Mouse (Mus musculus) heart, postnatal 25 days (tissue): ENCODE measurements around the gene Ttll8. TPM values are rescaled to one million over a fixed set of nuclear protein-coding genes. Genes with fewer than 3 reads are reported as not detected.

Experiments
- DNase-seq: peaks from one replicate; pipeline ENCODE4 v3.0.0; 2022; ENCODE audit warnings: low spot score
- intact Hi-C: fragments of 180-260 bp; cut with DNase I; formaldehyde crosslinking; loops from one replicate; pipeline ENCODE4 v1.15.1; 2025
- total RNA-seq, 2 experiments: library from RNA; stranded (reverse); gene quantifications; 2 replicates each; pipeline ENCODE4 v1.2.3; 2021

Ttll8 gene
- total RNA-seq, 2 experiments from 2014 or later = not detected

DNA sequence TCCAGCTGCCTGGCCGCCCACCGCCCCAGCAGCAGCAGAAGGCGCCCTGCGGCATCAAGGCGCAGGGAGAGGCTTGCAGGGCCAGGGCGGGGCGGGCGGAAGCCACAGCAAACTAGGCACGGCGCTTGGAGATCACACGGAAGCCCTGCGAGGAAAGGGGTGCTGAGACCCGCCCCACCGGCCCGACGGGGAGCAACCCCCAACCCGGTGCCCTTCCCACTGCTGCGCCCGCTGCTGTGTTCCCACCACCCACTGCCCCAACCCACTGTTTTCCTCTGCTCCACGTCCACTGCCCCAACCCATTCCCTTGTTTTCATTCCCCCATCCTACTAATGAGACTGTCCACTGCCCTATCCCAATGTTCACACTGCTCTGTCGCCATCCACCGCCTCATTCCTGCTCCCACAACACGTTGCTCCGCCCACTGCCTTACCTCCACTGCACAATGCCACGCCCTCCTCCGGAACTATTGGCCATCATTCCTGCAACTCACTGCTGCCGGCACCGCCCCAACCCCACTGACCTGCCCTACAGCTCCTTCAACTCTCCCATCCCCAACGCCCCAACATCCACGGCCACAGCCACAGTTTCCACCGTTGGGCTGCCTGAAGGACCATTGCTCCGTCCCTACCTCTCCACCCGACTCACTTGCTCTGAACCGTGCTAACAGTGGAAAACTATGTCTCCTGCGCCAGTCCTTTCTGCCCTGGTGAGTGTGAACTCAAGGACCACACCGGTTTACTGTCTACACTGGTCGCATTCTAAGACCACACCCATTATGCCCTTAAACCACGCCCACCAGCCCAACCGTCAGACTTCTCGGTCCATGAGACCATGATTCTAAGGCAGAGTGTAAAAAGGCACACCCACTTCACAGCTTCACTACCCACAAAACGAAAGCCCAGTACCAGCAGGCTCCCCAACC lies 63.2 kb downstream of the Ttll8 start:
- intact Hi-C loops = no loop called here
- peak; percentile 40 for DNase-seq

DNA sequence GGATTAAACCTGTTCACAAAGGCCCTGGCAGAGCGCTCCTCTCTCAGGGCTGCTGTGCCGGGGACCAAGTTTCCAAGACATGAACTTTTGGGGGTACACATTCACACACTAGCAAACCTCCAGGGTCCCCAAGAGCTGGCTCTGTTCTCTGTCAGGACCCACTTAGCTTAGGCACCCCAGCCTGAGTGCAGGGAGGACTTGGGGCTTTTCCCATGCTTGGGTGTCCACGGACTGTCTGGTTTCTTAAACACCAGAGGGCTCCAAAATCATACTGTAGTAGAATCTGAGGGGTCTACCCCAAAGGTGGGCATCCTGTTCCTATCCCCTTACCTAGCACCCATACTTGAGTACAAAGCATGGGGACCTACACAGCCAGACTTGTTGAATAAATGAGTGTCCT lies 64.2 kb downstream of the Ttll8 start:
- intact Hi-C loops = no loop called here

DNA sequence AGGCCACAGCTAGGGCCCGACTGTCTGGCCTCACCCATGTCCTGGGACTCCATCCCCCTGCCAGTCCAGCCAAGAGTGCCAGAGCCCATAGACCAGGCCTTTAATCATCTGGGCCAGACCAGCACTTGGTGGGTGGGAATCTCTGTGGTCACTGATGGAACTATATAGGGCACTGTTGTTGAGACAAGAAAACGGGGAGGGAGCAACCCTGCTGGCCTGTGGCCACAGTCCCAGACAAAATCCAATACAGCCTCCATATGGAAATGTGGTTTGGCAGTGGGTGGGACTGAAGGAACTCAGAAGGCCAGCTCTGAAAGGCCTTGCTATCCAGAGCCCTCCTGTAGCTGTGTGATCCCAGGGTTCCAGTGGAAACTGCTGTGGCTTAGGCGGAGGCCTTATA lies 65.2 kb downstream of the Ttll8 start:
- DNase-seq = no peak
- intact Hi-C loops = no loop called here

More for the DNA sequence above, 64.2 kb downstream of the Ttll8 start:
- DNase-seq = no peak

GRCm38 (mm10) chr15:88885376-88885775 lies 68.8 kb downstream of the Ttll8 start:
- no peak for DNase-seq
- intact Hi-C loops = no loop called here

GRCm38 (mm10) chr15:88883342-88883741 lies 70.9 kb downstream of the Ttll8 start:
- intact Hi-C loops = no loop called here
- DNase-seq = no peak

- intact Hi-C loops = no loop called here
These were observed 71.4 kb downstream of the Ttll8 start for GRCm38 (mm10) chr15:88882851-88883250.

GRCm38 (mm10) chr15:88881253-88882044 lies 72.8 kb downstream of the Ttll8 start:
- intact Hi-C loops = no loop called here
- no peak for DNase-seq

More at GRCm38 (mm10) chr15:88882851-88883250, 71.4 kb downstream of the Ttll8 start:
- no peak for DNase-seq

DNA sequence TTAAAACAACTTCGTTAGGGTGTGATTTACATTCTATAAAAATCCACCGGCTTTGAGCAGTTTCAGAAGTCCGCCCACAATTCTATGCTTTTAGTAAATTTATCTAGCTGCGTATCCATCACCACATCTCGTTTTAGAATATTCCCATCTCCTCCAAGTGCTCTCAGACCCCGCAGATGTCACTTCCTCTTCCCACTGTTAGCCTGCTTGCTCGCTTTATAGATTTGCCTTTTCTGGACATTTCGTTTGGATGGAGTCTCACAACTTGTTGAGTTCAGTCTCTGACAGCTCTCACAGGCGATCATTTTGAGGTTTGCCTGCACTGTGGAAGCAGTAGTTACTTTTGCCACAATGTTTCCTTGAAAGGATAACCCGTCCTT lies 77.2 kb downstream of the Ttll8 start:
- intact Hi-C loops = no loop called here
- DNase-seq = no peak

DNA sequence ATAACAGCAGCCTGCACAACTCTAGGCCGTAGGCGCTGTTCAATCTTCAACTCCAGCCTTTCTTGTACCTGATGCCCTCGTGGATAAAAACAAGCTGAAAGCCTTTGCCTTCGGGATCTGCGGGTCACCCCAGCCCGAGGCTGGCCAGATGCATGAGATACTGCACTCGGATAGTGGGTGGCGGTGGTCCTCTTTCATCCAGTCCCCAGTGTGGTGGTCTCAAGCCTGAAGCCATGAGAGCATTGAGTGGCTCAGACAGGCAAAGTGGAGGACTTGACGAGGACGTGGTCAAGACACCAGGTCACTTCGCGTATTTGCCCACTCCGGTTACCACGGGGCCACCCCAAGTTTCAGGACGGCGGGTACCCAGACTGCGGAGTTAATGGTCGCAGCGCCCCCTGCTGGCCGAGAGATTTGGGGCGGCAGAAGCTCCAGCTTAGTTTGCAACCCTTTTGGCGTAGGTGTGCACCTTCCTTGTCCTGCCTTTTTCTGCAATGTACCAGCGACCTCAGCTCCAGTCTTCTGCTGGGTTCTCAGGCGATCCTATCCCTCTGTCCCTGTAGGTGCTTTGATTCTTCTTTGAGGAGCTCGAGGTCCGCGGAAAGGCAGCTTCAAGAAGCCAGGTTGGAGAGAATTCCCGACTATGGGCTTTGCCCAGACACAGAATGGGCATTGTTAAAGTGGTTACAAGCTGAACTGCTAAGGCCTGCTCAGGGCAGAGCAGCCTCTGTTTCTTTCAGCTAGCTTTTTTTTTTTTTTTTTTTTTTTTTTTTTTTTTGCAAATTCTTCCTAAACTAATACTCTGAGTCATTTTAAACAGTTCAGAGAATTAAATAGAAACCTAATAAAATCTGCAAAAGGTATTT lies 77.8 kb downstream of the Ttll8 start:
- intact Hi-C loops = loop anchor here (1.0 kb wide), 1 partner anchor 48 kb away; no protein-coding TSS in a partner anchor
- DNase-seq = no peak

DNA sequence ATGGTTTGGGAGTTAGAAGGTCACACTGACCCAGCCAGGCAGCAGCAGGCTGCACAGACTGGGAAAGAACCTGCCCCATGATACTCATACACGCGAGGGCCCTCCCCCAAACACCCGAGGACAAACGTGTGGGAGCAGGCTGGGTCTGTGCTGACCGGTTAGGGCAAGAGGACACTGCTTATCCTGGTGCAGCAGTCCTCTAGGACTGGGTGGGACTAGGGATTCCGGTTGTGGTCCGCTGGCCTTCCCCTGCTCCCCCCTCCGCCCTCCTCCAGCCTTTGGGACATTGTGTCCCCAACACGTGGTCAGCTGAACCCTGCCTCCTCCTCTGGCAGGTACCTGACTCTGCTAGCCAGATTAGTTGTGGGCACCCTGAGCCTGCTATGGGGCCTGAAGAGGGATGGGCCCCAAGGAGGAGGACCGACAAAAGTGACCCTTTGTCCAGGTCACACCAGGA lies 78.6 kb downstream of the Ttll8 start:
- intact Hi-C loops = loop anchor here (1.0 kb wide), 1 partner anchor 47 kb away; no protein-coding TSS in a partner anchor
- DNase-seq = peak; percentile 67

DNA sequence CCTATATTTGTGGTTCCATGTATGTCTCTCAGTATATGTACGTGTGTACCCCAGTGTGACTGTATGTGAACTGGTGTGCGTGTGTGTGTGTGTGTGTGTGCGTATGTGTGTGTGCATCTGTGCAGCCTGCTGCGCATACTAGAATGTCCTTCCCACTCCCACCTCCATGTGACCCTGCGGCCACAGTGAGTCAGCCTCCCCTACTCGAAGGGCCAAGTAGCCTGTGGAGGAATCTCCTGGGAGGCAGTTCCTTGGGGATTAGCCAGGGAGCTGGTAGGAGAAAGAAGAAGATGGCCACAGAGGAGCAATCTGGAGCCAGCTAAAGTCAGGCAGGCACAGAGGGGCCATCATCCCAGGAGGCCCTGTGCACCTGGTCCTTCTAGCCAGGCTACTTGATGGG lies 79.7 kb downstream of the Ttll8 start:
- intact Hi-C loops = no loop called here

DNA sequence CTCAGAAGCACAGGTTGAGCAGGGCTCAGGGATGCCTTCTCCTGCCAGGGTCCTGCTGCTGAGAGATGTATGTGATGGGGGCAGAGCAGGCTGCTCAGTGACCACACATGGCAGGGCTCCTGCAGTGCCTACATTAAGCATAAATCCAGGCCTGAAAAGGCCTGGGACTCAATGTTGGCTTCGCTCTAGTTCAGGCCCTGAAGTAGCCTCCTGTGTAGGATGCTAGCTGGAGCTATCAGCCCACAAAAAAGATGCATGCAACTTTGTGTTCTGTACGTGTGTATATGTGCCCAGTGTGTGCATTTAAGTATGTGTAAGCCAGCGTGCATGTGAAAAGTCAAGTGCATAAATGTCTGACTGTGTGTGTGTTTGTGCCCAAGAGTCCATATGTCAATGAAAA lies 80.2 kb downstream of the Ttll8 start:
- DNase-seq = no peak
- intact Hi-C loops = no loop called here

More for the DNA sequence above, 79.7 kb downstream of the Ttll8 start:
- no peak for DNase-seq

DNA sequence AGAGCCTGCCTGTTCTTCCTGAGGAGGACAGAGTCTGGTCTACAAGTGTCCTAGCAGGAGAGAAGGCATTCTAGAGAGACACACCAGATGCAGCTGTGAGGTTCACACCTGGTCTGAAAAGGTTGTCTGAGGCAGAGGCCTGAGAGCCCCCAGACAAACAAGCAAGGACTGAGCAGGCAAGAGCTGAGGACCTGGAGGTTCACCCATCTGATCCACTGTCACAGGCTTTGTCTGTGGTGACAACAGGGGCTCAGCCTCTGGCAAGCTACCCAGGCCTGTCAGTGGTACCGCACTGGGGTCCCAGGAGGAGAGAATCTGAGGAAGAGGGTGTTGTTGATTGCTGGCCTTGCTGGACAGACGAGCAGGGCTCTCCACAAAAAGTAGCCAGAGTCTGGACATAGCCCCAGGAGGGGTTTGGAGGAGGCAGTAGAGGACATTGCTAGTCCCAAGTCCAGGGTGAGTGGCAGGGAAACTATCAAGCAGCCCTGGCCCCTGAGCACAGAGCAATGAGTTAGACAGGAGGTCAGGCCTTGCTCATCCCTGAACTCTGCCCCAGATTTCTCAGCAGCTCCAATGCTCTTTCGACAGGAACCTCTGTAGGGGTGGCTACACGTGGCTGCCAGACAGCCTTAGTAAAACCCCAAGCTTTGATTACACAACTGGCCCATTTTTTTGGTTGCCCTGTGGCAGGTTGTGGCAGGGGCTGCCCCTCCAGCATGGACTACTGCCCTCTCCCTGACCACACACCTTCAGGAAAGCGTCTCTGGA lies 83.6 kb downstream of the Ttll8 start:
- no peak for DNase-seq
- intact Hi-C loops = no loop called here

GRCm38 (mm10) chr15:88868024-88868742 lies 86.0 kb downstream of the Ttll8 start:
- intact Hi-C loops = no loop called here
- peak; percentile 70 for DNase-seq

GRCm38 (mm10) chr15:88867368-88868023 lies 86.7 kb downstream of the Ttll8 start:
- DNase-seq = peak; percentile 77
- intact Hi-C loops = no loop called here

GRCm38 (mm10) chr15:88866934-88867356 lies 87.3 kb downstream of the Ttll8 start:
- DNase-seq = no peak
- intact Hi-C loops = no loop called here

GRCm38 (mm10) chr15:88865888-88866695 lies 88.1 kb downstream of the Ttll8 start:
- no peak for DNase-seq

More at GRCm38 (mm10) chr15:88865888-88866695, 88.1 kb downstream of the Ttll8 start:
- intact Hi-C loops = no loop called here
